Mouse (Mus musculus) limb, embryonic 13.5 days (tissue): ENCODE data around the gene Rrm1. TPM values are rescaled to one million over a fixed set of nuclear protein-coding genes. Genes with fewer than 3 reads are reported as not detected.
"Not testable (repeated sequence)": the region's sequence is repeated elsewhere in the genome, so short reads cannot be mapped to it uniquely, and the experiment has no call there.

Experiments
- ATAC-seq: fragments of 200-750 bp; cut with Nextera tagmentation; 2 replicates; pipeline ENCODE4 v1.8.0; 2017; ENCODE audit warnings: low read depth, moderate number of reproducible peaks, moderate TSS enrichment; ENCODE audit not compliant: low FRiP score
- H3K27ac ChIP-seq: fragments of 300-500 bp; sonication (generic); 2 replicates; pipeline ENCODE4 v1.5.1; 2015; ENCODE audit warnings: inconsistent platforms, mild to moderate bottlenecking, moderate library complexity
- H3K27me3 ChIP-seq: fragments of 300-500 bp; sonication (generic); 2 replicates; pipeline ENCODE4 v1.6.1; 2015; ENCODE audit warnings: mild to moderate bottlenecking, inconsistent platforms
- H3K36me3 ChIP-seq: fragments of 300-500 bp; sonication (generic); 2 replicates; pipeline ENCODE4 v1.6.1; 2015; ENCODE audit warnings: inconsistent platforms, mild to moderate bottlenecking, moderate library complexity
- H3K4me1 ChIP-seq: fragments of 300-500 bp; sonication (generic); 2 replicates; pipeline ENCODE4 v1.6.1; 2015; ENCODE audit warnings: inconsistent platforms
- H3K4me2 ChIP-seq: fragments of 300-500 bp; sonication (generic); replicated peaks from 2 replicates; pipeline ENCODE4 v1.6.1; 2015; ENCODE audit warnings: inconsistent platforms, mild to moderate bottlenecking, moderate library complexity
- H3K4me3 ChIP-seq: fragments of 300-500 bp; sonication (generic); 2 replicates; pipeline ENCODE4 v1.5.1; 2015; ENCODE audit warnings: moderate library complexity, mild to moderate bottlenecking, inconsistent platforms
- H3K9ac ChIP-seq: fragments of 300-500 bp; sonication (generic); 2 replicates; pipeline ENCODE4 v1.6.1; 2015; ENCODE audit warnings: mild to moderate bottlenecking, inconsistent platforms
- H3K9me3 ChIP-seq: fragments of 300-500 bp; sonication (generic); 2 replicates; pipeline ENCODE4 v1.6.1; 2016; ENCODE audit warnings: inconsistent platforms
- WGBS: fragments of 180-500 bp; shearing (Covaris S2); methylation state at CpG from one replicate; pipeline ENCODE4 v1.1.7; 2015; 5-methylcytosine and 5-hydroxymethylcytosine counted together
- polyA plus RNA-seq: library from polyadenylated mRNA; unstranded; fragments of >200 nt; fragmentation: Nextera tagmentation; extraction: Ambion mirVana; gene quantifications from 2 replicates; pipeline ENCODE4 v1.2.1, GENCODE M21; 2015

Gene Rrm1
- polyA plus RNA-seq = 151 and 154 TPM in 2 replicates

GRCm38 (mm10) chr7:102441657-102442391, at the start of gene Rrm1:
Gene Rrm1, plus strand, starts transcription at chr7:102441695.
- Histone ChIP-seq H3K9ac (peak within 1 kb of the TSS; percentile 89), H3K4me2 (peak within 1 kb of the TSS; percentile 74), H3K27me3 (peaks cover 14% of the 10 kb centered on the region; the same call in 1 of the 2 replicates), H3K27ac (peak within 1 kb of the TSS; percentile 85), H3K4me3 (peak within 1 kb of the TSS; percentile 83), H3K4me1 (peaks cover 19% of the 10 kb centered on the region), H3K9me3 (no peaks in the 10 kb centered on the region), H3K36me3 (peaks cover 23% of the 10 kb centered on the region)
- ATAC-seq = peak; percentile 98
- under 1% methylated on average over 56 of the region's 56 CpGs for WGBS

- 86% methylated on average over 2 of the region's 2 CpGs for WGBS
- no peaks in the 10 kb centered on the region for H3K27me3 ChIP-seq
- H3K4me3 ChIP-seq = no peak overlapping the region
- H3K9me3 ChIP-seq = no peaks in the 10 kb centered on the region
- no peak for ATAC-seq
- H3K4me1 ChIP-seq = no peaks in the 10 kb centered on the region
- H3K9ac ChIP-seq = no peak overlapping the region
- H3K36me3 ChIP-seq = no peaks in the 10 kb centered on the region
- H3K4me2 ChIP-seq = no peak overlapping the region
- H3K27ac ChIP-seq = no peak overlapping the region
Measured at GRCm38 (mm10) chr7:102393898-102394297, 47.6 kb upstream of the Rrm1 start.

GRCm38 (mm10) chr7:102395894-102396293, 45.6 kb upstream of the Rrm1 start:
- WGBS = 81% methylated on average over 7 of the region's 7 CpGs
- no peaks in the 10 kb centered on the region for H3K9me3 ChIP-seq
- H3K27me3 ChIP-seq = no peaks in the 10 kb centered on the region
- H3K4me2 ChIP-seq = no peak overlapping the region
- H3K4me1 ChIP-seq = no peaks in the 10 kb centered on the region
- no peak overlapping the region for H3K4me3 ChIP-seq
- no peak for ATAC-seq
- H3K36me3 ChIP-seq = no peaks in the 10 kb centered on the region
- no peak overlapping the region for H3K9ac ChIP-seq
- H3K27ac ChIP-seq = no peak overlapping the region

- 92% methylated on average over 3 of the region's 3 CpGs for WGBS
Measured at GRCm38 (mm10) chr7:102396331-102396730, 45.2 kb upstream of the Rrm1 start.

GRCm38 (mm10) chr7:102399180-102399731, 42.2 kb upstream of the Rrm1 start:
- Histone ChIP-seq H3K4me2 (no peak overlapping the region), H3K27ac (no peak overlapping the region), H3K4me1 (no peaks in the 10 kb centered on the region), H3K9ac (no peak overlapping the region), H3K27me3 (no peaks in the 10 kb centered on the region), H3K9me3 (no peaks in the 10 kb centered on the region), H3K4me3 (no peak overlapping the region), H3K36me3 (no peaks in the 10 kb centered on the region)
- ATAC-seq = no peak
- 70% methylated on average over 3 of the region's 3 CpGs for WGBS

More at GRCm38 (mm10) chr7:102396331-102396730, 45.2 kb upstream of the Rrm1 start:
- Histone ChIP-seq H3K4me3 (no peak overlapping the region), H3K9me3 (no peaks in the 10 kb centered on the region), H3K27ac (no peak overlapping the region), H3K4me1 (no peaks in the 10 kb centered on the region), H3K36me3 (no peaks in the 10 kb centered on the region), H3K4me2 (no peak overlapping the region), H3K27me3 (no peaks in the 10 kb centered on the region), H3K9ac (no peak overlapping the region)
- no peak for ATAC-seq

GRCm38 (mm10) chr7:102404118-102404517, 37.4 kb upstream of the Rrm1 start:
- 80% methylated on average over 2 of the region's 2 CpGs for WGBS

GRCm38 (mm10) chr7:102407440-102407839, 34.1 kb upstream of the Rrm1 start:
- no peak overlapping the region for H3K9ac ChIP-seq

More at GRCm38 (mm10) chr7:102404118-102404517, 37.4 kb upstream of the Rrm1 start:
- Histone ChIP-seq H3K27me3 (no peaks in the 10 kb centered on the region), H3K4me2 (no peak overlapping the region), H3K9ac (no peak overlapping the region), H3K4me1 (no peaks in the 10 kb centered on the region), H3K36me3 (no peaks in the 10 kb centered on the region; the same call in 1 of the 2 replicates), H3K27ac (no peak overlapping the region), H3K9me3 (no peaks in the 10 kb centered on the region), H3K4me3 (no peak overlapping the region)
- no peak for ATAC-seq

GRCm38 (mm10) chr7:102415272-102415671, 26.2 kb upstream of the Rrm1 start:
- not testable (repeated sequence) for H3K36me3 ChIP-seq, H3K4me1 ChIP-seq, H3K9me3 ChIP-seq, H3K4me3 ChIP-seq, ATAC-seq, H3K4me2 ChIP-seq, H3K27ac ChIP-seq, H3K9ac ChIP-seq, H3K27me3 ChIP-seq
- WGBS = 91% methylated on average over 9 of the region's 9 CpGs

More at GRCm38 (mm10) chr7:102407440-102407839, 34.1 kb upstream of the Rrm1 start:
- no peak overlapping the region for H3K4me2 ChIP-seq
- H3K4me3 ChIP-seq = no peak overlapping the region
- H3K4me1 ChIP-seq = no peaks in the 10 kb centered on the region
- H3K27ac ChIP-seq = no peak overlapping the region
- no peak for ATAC-seq
- no peaks in the 10 kb centered on the region for H3K9me3 ChIP-seq
- H3K27me3 ChIP-seq = no peaks in the 10 kb centered on the region
- H3K36me3 ChIP-seq = no peaks in the 10 kb centered on the region; the same call in 1 of the 2 replicates

GRCm38 (mm10) chr7:102415841-102416240, 25.7 kb upstream of the Rrm1 start:
- no peak for ATAC-seq
- Histone ChIP-seq H3K9ac (no peak overlapping the region), H3K4me3 (no peak overlapping the region), H3K27me3 (no peaks in the 10 kb centered on the region), H3K9me3 (no peaks in the 10 kb centered on the region), H3K36me3 (no peaks in the 10 kb centered on the region), H3K4me2 (no peak overlapping the region), H3K4me1 (no peaks in the 10 kb centered on the region), H3K27ac (no peak overlapping the region)
- WGBS = 40% methylated on average over 6 of the region's 6 CpGs

GRCm38 (mm10) chr7:102417398-102417797, 24.1 kb upstream of the Rrm1 start:
- no peaks in the 10 kb centered on the region for H3K27me3 ChIP-seq
- H3K4me1 ChIP-seq = no peaks in the 10 kb centered on the region
- ATAC-seq = 0 out of 2 replicates have a peak, but pooled peaks have one; percentile 61
- H3K9ac ChIP-seq = no peak overlapping the region
- H3K9me3 ChIP-seq = no peaks in the 10 kb centered on the region
- no peak overlapping the region for H3K4me2 ChIP-seq
- H3K4me3 ChIP-seq = no peak overlapping the region
- WGBS = 4% methylated on average over 4 of the region's 4 CpGs
- H3K36me3 ChIP-seq = no peaks in the 10 kb centered on the region
- no peak overlapping the region for H3K27ac ChIP-seq

GRCm38 (mm10) chr7:102422036-102422435, 19.5 kb upstream of the Rrm1 start:
- no peaks in the 10 kb centered on the region for H3K9me3 ChIP-seq
- no peaks in the 10 kb centered on the region for H3K4me1 ChIP-seq
- H3K4me3 ChIP-seq = no peak overlapping the region
- no peak overlapping the region for H3K9ac ChIP-seq
- 95% methylated on average over 2 of the region's 2 CpGs for WGBS
- no peak for ATAC-seq
- no peak overlapping the region for H3K4me2 ChIP-seq
- H3K27me3 ChIP-seq = no peaks in the 10 kb centered on the region
- H3K27ac ChIP-seq = no peak overlapping the region
- 0 out of 2 replicates have a peak, but pooled peaks cover 1% of the 10 kb centered on the region for H3K36me3 ChIP-seq

GRCm38 (mm10) chr7:102425933-102426685, 15.4 kb upstream of the Rrm1 start:
- Histone ChIP-seq H3K4me2 (no peak overlapping the region), H3K9me3 (no peaks in the 10 kb centered on the region), H3K4me3 (no peak overlapping the region), H3K27me3 (no peaks in the 10 kb centered on the region), H3K36me3 (peaks cover 9% of the 10 kb centered on the region), H3K27ac (no peak overlapping the region), H3K4me1 (no peaks in the 10 kb centered on the region), H3K9ac (no peak overlapping the region; the same call in 1 of the 2 replicates)
- no peak for ATAC-seq
- 63% methylated on average over 6 of the region's 6 CpGs for WGBS
